Mouse (Mus musculus): ENCODE data around the gene Ncapg2.
A peak's percentile ranks its signal among the peaks of the same experiment; 100 is the strongest.

Gene Ncapg2

DNA sequence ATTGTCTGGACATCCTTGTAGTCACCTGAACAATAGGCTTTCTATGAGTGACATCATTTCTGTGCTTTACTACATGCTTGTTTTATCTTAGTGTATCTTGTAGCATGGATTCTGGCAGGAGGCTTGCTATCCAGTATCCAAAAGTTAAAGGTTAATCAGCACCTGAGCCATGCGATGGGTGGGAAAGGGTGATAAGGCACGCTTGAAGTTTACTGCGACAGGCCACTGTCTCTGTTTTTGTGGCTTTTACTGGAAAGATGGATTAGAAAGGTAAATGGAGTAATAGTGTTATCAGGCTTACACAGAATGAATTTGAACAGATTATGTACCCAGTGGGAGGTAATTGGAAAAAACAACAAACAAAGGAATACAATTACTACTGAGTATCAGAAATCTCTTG, 37.0 kb downstream of the Ncapg2 start:
- no peak for DNase-seq (ENCODE audit: low spot score in 2 of 2)

DNA sequence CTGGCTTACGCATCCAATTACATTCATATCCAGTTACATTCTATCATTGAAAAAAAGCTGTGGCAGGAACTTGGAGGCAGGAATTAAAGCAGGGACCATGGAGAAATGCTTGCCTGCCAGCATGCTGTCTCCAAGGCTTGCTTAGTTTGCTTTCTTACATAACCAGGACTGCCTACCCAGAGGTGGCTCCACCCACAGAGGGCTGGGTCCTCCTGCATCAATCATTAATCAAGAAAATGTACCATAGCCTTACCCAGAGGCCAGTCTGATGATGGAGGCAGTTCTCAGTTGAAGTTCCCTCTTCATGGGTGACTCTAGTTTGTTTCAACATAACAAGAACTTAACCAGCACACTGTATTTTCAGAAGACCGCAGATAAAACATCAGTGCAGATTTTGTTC, 44.3 kb downstream of the Ncapg2 start:
- DNase-seq (ENCODE audit: low spot score in 2 of 2), result no peak

GRCm38 (mm10) chr12:116460379-116461065, 55.3 kb downstream of the Ncapg2 start:
- no peak for DNase-seq (ENCODE audit: low spot score in 2 of 2)

DNA sequence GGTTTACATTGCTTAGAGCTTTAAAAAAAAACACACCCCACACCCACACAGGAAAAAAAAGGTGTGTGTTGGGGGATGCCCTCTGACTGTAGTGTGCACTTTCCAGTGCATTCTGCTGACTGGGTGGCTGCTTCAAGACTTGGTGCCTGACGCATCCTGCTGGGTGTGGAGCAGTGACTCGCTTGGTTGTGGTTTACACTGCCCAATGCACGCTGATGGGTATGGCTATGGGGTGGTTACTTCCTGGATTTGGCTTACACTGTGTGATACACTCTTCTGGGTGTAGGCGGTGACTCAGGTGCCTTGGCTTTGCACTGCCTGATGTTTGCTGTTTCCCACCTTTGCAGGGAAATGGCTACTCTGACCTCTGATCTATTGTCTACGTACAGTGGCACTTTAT, 61.8 kb downstream of the Ncapg2 start:
- no peak for DNase-seq (ENCODE audit: low spot score in 2 of 2)

DNA sequence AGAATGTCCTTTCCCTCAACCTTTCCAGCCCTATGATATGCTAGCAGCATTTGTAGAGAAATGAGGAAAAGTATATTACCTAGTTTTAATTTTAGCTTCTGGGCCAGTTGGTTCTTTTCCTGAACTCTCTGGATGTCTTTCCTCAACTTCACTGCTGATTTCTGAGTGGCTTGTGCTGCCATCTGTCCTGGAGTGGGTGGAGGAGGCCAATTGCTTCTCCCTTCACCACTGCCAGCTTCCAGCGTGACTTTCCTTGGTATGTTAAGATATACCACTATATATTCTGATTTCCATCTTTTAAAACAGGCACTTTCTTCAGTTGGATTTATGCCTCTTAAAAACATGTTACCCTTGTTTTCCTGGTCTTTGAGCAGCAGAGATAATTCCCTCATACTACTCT, 63.1 kb downstream of the Ncapg2 start:
- no peak for DNase-seq (ENCODE audit: low spot score in 2 of 2)

DNA sequence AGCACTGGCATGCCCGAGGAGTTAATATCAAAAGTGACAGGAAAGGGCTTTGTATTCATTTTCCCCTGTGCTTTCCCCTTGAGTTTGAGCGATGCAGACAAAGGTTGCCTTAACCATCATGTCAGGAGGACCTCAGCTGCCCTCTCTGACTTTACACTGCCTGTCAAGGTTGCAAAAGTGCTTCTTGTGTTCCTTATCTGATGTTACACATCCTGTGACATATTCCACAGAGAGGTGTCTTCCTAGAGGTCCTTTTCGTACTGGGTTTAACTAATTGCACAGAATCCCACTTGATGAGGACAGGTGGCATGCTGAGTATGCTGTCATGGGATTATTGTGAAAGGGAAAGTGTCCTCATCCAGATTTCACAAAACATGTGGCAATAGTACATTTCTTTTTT, 63.9 kb downstream of the Ncapg2 start:
- no peak for DNase-seq (ENCODE audit: low spot score in 2 of 2)

DNA sequence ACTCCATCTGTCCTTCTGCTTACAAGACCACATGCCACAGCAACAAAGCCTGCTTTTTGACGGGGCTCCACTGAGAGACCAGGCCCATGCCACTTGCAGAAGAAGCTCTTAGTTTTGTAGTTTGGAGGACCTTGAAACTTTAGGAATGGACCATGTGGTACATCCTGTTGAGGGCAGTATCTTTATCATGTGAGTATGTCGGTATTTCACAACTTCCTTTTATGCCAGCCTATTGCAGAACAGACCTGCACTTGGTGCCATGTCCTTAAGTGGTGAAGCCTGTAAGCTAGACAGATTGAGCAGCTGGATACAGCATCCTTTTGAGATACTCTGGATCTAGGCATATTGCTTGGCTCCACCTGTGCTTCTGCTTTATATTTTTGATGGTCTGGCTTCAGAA, 68.1 kb downstream of the Ncapg2 start:
- DNase-seq (ENCODE audit: low spot score in 2 of 2), result no peak

- DNase-seq (ENCODE audit: low spot score in 2 of 2), result no peak
Observed at GRCm38 (mm10) chr12:116473761-116474160, 68.6 kb downstream of the Ncapg2 start.

DNA sequence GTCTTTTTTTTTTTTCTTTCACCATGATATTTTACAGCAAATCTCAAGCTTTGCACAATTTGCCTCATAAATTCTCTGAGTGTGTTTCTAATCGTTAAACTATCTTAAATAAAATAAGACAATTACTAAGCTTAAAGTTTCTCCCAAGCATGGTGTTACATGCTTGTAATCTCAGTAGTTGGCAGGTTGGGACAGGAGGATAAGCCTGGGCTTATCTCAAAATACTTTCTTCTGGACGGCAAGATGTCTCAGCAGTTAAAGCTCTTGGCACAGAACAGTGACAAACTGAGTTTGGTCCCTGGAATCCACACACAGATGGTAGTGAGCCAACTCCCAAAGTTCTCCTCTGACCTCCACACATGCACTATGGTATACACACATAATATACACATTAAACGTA, 69.5 kb downstream of the Ncapg2 start:
- no peak for DNase-seq (ENCODE audit: low spot score in 2 of 2)

GRCm38 (mm10) chr12:116478771-116479170, 73.6 kb downstream of the Ncapg2 start:
- DNase-seq (ENCODE audit: low spot score in 2 of 2), result no peak

- DNase-seq (ENCODE audit: low spot score in 2 of 2), result no peak
Observed at GRCm38 (mm10) chr12:116481921-116482320, 76.7 kb downstream of the Ncapg2 start.

- no peak for DNase-seq (ENCODE audit: low spot score in 2 of 2)
Observed at GRCm38 (mm10) chr12:116483581-116483980, 78.4 kb downstream of the Ncapg2 start.

DNA sequence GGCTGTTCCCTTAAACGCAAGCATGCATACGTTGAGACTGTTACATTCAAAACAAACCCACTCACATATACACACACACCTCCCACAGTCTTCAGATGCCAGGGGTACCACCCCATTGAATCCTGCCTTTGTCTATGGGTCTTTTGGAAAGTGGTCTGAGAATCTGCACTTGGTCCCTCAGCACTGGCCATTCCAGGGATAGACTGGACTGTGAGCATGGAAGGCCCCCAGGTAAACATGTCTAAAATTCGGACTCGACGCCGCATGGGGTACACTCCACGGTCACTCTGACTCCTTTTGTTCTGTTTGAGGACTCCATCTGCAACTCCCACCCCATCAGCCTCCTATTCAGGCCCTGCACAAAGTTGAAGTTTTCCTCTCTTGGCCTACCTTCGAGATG, 79.8 kb downstream of the Ncapg2 start:
- DNase-seq (ENCODE audit: low spot score in 2 of 2), result no peak

- peak; percentile 67 to 70 for DNase-seq (ENCODE audit: low spot score in 2 of 2)
Observed at GRCm38 (mm10) chr12:116485591-116486403, 80.6 kb downstream of the Ncapg2 start, which contains the start of gene Ptprn2. Gene Ptprn2 (plus strand): TSS chr12:116485720.

DNA sequence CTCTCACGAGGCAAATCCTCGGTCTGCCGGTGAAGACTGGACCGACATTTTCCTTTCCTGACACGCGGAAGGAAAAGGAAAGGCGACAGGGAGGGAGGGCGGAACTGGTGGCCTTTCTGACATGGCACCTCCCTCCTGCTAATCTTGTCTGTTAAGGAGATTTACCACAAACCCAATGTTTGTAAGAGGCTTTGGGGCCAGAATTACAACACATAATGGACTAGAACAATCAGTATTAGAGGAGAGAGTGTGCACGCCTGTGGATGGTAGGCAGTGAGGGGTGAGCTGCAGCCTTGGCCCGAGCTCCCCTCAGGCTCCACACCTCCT, 81.2 kb downstream of the Ncapg2 start:
- peak in 1 of 2 experiments; percentile 50 for DNase-seq (ENCODE audit: low spot score in 2 of 2)

DNA sequence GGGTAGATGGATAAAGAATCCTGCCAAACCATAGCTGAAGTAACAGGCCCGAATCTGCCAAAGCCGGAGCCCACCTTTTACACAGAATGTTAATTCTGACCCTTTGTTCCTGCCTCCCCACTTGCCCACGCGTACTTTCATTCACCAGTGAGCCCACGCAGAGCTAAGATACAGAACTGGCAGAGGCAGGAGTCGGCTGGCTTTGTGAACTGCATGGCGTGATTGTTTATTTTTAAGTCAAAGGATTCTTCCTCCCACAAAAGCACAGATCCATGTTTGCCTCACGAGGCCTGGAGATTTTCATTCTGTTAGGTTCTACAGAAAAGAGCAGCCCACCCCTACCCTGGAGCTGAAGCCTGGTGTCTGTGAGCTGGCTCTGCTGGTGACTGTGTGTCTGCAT, 83.6 kb downstream of the Ncapg2 start:
- DNase-seq (ENCODE audit: low spot score in 2 of 2), result peak; percentile 61 to 72

DNA sequence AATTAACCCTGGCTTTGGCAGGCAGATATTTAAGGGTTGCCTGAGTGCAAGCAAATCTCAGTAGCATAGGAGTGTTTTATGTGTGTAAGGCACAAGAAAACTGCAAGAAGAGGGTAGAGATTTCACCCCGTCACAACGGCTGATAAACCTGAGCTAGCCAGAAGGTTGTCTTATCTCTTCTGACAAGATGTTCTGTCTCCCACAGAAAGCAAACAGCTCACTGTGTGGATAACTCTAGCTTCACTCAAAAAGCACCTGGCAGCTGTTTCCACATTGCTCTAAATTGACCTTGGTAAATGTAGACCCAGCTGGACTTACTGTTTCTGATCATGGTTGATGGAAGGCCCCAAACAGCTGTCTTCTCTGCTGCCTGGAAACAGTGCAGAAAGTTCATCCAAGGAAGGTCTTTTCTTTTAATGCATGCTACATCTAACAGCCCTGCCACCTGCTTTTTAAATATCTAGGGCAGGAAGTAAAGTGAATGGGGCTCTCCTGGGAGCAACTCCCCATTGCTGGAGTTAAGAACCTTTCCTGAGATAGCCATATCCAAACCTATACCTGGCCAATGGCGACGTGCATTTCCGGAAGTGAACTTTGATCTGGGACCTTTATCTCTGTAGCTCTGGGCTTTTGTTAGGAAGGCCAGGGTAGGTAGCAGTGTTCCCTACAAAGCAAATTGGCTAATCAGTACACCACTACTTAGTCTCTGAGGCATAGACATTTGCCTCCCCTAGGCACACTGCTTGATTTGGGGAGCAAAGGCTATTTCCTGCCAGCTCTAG, 85.6 kb downstream of the Ncapg2 start:
- DNase-seq (ENCODE audit: low spot score in 2 of 2), result no peak

DNA sequence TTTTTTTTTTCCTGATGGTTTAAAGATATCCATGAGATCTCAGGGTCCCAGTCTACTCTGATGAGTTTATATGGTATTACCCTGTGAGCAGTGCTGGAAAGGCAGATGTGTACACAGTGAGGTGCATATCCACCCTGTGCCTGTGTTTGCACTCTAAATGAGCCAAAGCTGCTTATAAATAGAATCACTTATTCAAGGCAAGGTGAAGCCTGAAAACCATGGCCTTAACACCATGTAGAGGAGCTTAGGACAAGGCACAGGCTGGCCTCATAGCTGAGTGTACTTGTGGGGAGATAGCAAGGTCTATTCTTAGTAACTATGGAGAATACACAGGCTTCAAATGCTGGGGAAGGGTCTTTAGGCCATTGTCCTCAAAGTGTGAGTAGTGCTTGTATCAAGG, 93.5 kb downstream of the Ncapg2 start:
- no peak for DNase-seq (ENCODE audit: low spot score in 2 of 2)

DNA sequence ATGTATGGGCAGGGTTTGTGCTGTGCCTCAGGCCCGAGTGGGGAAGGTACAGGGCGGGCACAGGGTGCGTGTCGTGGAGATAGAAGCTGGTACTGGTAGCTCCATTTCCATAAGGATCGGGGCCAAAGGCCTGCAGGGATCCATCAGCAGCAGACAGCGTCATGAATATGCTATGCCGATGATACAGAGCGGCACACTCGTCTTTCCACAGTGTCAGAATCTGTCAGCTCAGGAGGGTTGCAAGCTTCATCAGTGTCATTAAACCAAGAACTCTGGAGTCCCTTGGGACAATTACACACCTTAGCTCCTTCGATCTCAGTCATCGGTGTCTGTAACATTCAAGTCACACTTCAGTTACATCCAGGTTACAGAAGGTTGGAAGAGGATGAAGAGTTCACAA, 95.5 kb downstream of the Ncapg2 start:
- DNase-seq (ENCODE audit: low spot score in 2 of 2), result no peak

- no peak for DNase-seq (ENCODE audit: low spot score in 2 of 2)
Observed at GRCm38 (mm10) chr12:116512482-116512881, 107.3 kb downstream of the Ncapg2 start.
